Mouse (Mus musculus) E14TG2a.4 (cell line): ENCODE results near the gene Tsga10ip.
"Not testable (repeated sequence)": the region's sequence is repeated elsewhere in the genome, so short reads cannot be mapped to it uniquely, and the experiment has no call there.

ENCODE experiments used
- CTCF ChIP-seq: conservative IDR thresholded peaks from 2 replicates; pipeline ENCODE4 v1.5.1; 2014; ENCODE audit warnings: low read length
- NANOG ChIP-seq: IDR thresholded peaks from 2 replicates; pipeline ENCODE4 v1.6.1; 2014; ENCODE audit warnings: borderline replicate concordance, low read length, mixed read lengths
- POU5F1 ChIP-seq: IDR thresholded peaks from 2 replicates; pipeline ENCODE4 v1.6.1; 2014; ENCODE audit warnings: low read length, borderline replicate concordance

DNA sequence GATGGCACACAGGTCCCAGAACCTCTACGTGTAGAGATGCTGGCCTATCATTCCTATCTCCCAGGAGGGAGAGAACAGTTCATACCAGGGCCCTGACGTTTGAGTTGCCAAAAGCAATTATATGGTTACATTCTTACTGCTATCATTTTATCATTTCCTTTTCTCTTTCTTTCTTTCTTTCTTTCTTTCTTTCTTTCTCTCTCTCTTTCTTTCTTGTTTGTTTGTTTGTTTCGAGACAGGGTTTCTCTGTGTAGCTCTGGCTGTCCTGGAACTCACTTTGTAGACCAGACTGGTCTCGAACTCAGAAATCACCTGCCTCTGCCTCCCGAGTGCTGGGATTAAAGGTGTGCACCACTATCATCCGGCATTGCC lies 52.8 kb downstream of the Tsga10ip start, which contains the start of gene Cst6:
- not testable (repeated sequence) for TF ChIP-seq CTCF, NANOG, POU5F1
